Mouse (Mus musculus): ENCODE data around the gene Gtsf1. TPM values are rescaled to one million over a fixed set of nuclear protein-coding genes. Genes with fewer than 3 reads are reported as not detected.
A peak's percentile ranks its signal among the peaks of the same experiment; 100 is the strongest.

Gtsf1 gene
- polyA plus RNA-seq, 1 experiment from 2014 or later = not detected

GRCm38 (mm10) chr15:103362333-103362732, 67.9 kb downstream of the Gtsf1 start:
- WGBS = 88% methylated on average over 6 of the region's 7 CpGs
- H3K9ac ChIP-seq (replicated peaks) = no peak overlapping the region
- peaks cover 3% of the 10 kb centered on the region; the same call in 1 of the 2 replicates for H3K27me3 ChIP-seq
- H3K27ac ChIP-seq = no peak overlapping the region
- no peak overlapping the region for H3K4me2 ChIP-seq (replicated peaks)
- no peaks in the 10 kb centered on the region for H3K9me3 ChIP-seq
- no peaks in the 10 kb centered on the region for H3K36me3 ChIP-seq
- ATAC-seq = no peak
- peaks cover 23% of the 10 kb centered on the region for H3K4me1 ChIP-seq (replicated peaks)
- H3K4me3 ChIP-seq (replicated peaks) = no peak overlapping the region

- Histone ChIP-seq H3K27ac (no peak overlapping the region), H3K4me3 (replicated peaks) (no peak overlapping the region), H3K4me2 (replicated peaks) (no peak overlapping the region), H3K36me3 (no peaks in the 10 kb centered on the region), H3K4me1 (replicated peaks) (peaks cover 14% of the 10 kb centered on the region), H3K9ac (replicated peaks) (no peak overlapping the region), H3K27me3 (peaks cover 3% of the 10 kb centered on the region; the same call in 1 of the 2 replicates), H3K9me3 (no peaks in the 10 kb centered on the region)
- no peak for ATAC-seq
- WGBS = 83% methylated on average over 1 of the region's 1 CpGs
These were observed 69.0 kb downstream of the Gtsf1 start for GRCm38 (mm10) chr15:103361269-103361668.

- H3K27ac ChIP-seq = no peak overlapping the region
- peaks cover 2% of the 10 kb centered on the region; the same call in 1 of the 2 replicates for H3K4me1 ChIP-seq (replicated peaks)
- WGBS = 95% methylated on average over 5 of the region's 5 CpGs
- no peak overlapping the region for H3K4me3 ChIP-seq (replicated peaks)
- no peak for ATAC-seq
- H3K4me2 ChIP-seq (replicated peaks) = no peak overlapping the region
- no peaks in the 10 kb centered on the region for H3K36me3 ChIP-seq
- H3K9ac ChIP-seq (replicated peaks) = no peak overlapping the region
- H3K9me3 ChIP-seq = no peaks in the 10 kb centered on the region
- H3K27me3 ChIP-seq = no peaks in the 10 kb centered on the region
These were observed 70.2 kb downstream of the Gtsf1 start for GRCm38 (mm10) chr15:103359869-103360602.

GRCm38 (mm10) chr15:103359122-103359510, 71.2 kb downstream of the Gtsf1 start:
- ATAC-seq = no peak
- 85% methylated on average over 1 of the region's 1 CpGs for WGBS
- no peak overlapping the region for H3K27ac ChIP-seq
- no peak overlapping the region for H3K9ac ChIP-seq (replicated peaks)
- no peak overlapping the region for H3K4me2 ChIP-seq (replicated peaks)
- no peaks in the 10 kb centered on the region for H3K4me1 ChIP-seq (replicated peaks)
- H3K9me3 ChIP-seq = no peaks in the 10 kb centered on the region
- no peak overlapping the region for H3K4me3 ChIP-seq (replicated peaks)
- no peaks in the 10 kb centered on the region for H3K36me3 ChIP-seq
- no peaks in the 10 kb centered on the region for H3K27me3 ChIP-seq

GRCm38 (mm10) chr15:103358278-103359121, 71.8 kb downstream of the Gtsf1 start:
- Histone ChIP-seq H3K27me3 (no peaks in the 10 kb centered on the region), H3K9me3 (no peaks in the 10 kb centered on the region), H3K4me1 (replicated peaks) (no peaks in the 10 kb centered on the region), H3K4me2 (replicated peaks) (no peak overlapping the region), H3K36me3 (no peaks in the 10 kb centered on the region), H3K4me3 (replicated peaks) (no peak overlapping the region), H3K9ac (replicated peaks) (no peak overlapping the region), H3K27ac (no peak overlapping the region)
- WGBS = 46% methylated on average over 4 of the region's 4 CpGs
- peak; percentile 53; the same call in 1 of the 2 replicates for ATAC-seq

- no peaks in the 10 kb centered on the region for H3K36me3 ChIP-seq
- ATAC-seq = no peak
- 90% methylated on average over 4 of the region's 4 CpGs for WGBS
These were observed 72.5 kb downstream of the Gtsf1 start for GRCm38 (mm10) chr15:103357817-103358216.

DNA sequence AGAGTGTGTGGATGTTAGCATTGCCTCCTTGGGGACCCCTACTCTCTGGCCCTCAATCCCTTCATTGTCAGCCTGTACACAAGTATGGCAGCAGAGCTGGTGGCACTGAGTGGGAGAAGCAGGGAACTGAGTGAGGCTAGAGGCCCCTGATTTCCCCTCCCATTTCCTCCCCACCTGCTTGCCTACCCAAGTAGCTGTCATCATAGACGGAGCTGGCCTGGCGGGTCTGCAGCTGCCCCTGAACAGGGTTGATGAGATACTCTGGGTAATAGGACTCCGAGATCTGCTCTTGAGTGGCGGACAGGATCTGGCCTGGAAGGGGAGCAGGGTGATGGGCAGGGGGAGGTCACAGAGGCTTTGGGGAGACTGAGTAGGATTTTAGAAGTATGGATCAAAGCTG, 74.1 kb downstream of the Gtsf1 start:
- Histone ChIP-seq H3K27ac (no peak overlapping the region), H3K27me3 (no peaks in the 10 kb centered on the region), H3K4me1 (replicated peaks) (no peaks in the 10 kb centered on the region), H3K9ac (replicated peaks) (no peak overlapping the region), H3K9me3 (no peaks in the 10 kb centered on the region), H3K4me3 (replicated peaks) (no peak overlapping the region), H3K4me2 (replicated peaks) (no peak overlapping the region), H3K36me3 (no peaks in the 10 kb centered on the region)
- 86% methylated on average over 4 of the region's 4 CpGs for WGBS
- ATAC-seq = no peak

More at GRCm38 (mm10) chr15:103357817-103358216, 72.5 kb downstream of the Gtsf1 start:
- Histone ChIP-seq H3K27me3 (no peaks in the 10 kb centered on the region), H3K9ac (replicated peaks) (no peak overlapping the region), H3K4me3 (replicated peaks) (no peak overlapping the region), H3K9me3 (no peaks in the 10 kb centered on the region), H3K27ac (no peak overlapping the region), H3K4me2 (replicated peaks) (no peak overlapping the region), H3K4me1 (replicated peaks) (no peaks in the 10 kb centered on the region)

DNA sequence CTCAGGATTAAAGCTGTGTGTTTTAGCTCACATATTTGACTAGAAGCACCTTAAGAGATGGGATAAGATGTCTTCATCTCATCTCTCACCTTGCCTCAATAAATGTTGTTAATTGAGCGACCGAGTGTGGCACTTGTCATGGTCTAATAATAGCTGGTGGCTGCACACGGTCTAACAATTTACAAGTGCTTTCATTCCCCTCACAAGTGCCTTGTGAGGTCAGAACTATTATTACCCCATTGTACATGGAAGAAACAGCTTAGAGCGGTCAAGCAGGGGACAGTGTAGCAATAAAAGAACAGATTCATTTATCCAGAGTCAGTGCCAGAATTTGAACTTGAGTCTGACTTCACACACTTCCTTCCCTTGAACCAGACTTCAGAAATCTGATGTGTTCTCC, 74.8 kb downstream of the Gtsf1 start:
- H3K4me1 ChIP-seq (replicated peaks) = no peaks in the 10 kb centered on the region
- H3K4me2 ChIP-seq (replicated peaks) = no peak overlapping the region
- no peak overlapping the region for H3K9ac ChIP-seq (replicated peaks)
- no peak overlapping the region for H3K27ac ChIP-seq
- no peak overlapping the region for H3K4me3 ChIP-seq (replicated peaks)
- H3K9me3 ChIP-seq = no peaks in the 10 kb centered on the region
- H3K36me3 ChIP-seq = no peaks in the 10 kb centered on the region
- WGBS = 89% methylated on average over 4 of the region's 4 CpGs
- ATAC-seq = no peak
- H3K27me3 ChIP-seq = no peaks in the 10 kb centered on the region

DNA sequence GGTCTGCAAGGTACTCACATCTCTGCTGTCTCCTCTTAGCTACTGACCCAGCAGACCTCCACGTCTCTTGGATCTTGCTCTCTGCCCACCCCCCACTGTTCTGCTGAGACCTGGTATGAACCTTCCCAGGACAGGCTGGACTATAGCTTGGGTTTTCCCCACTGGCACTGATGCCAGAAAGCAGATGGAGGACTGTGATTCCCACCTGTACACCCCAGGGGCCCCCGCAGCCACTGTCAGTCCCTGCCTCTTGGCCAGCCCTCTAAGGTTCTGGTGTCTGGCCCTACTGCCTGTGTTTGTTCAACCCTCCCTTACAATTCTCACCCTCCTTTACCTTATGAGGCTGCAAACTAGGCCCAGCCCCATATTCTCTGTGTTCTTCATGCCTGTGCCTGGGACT, 75.6 kb downstream of the Gtsf1 start:
- Histone ChIP-seq H3K4me3 (replicated peaks) (no peak overlapping the region), H3K27me3 (no peaks in the 10 kb centered on the region), H3K4me1 (replicated peaks) (no peaks in the 10 kb centered on the region), H3K27ac (no peak overlapping the region), H3K9me3 (no peaks in the 10 kb centered on the region), H3K9ac (replicated peaks) (no peak overlapping the region), H3K4me2 (replicated peaks) (no peak overlapping the region), H3K36me3 (no peaks in the 10 kb centered on the region)
- no peak for ATAC-seq
- WGBS = 85% methylated on average over 2 of the region's 2 CpGs

- no peaks in the 10 kb centered on the region for H3K27me3 ChIP-seq
- no peaks in the 10 kb centered on the region for H3K4me1 ChIP-seq (replicated peaks)
- ATAC-seq = no peak
- H3K9ac ChIP-seq (replicated peaks) = no peak overlapping the region
- WGBS = 94% methylated on average over 11 of the region's 11 CpGs
- H3K4me3 ChIP-seq (replicated peaks) = no peak overlapping the region
- H3K9me3 ChIP-seq = no peaks in the 10 kb centered on the region
- no peak overlapping the region for H3K4me2 ChIP-seq (replicated peaks)
- no peak overlapping the region for H3K27ac ChIP-seq
- H3K36me3 ChIP-seq = no peaks in the 10 kb centered on the region
These were observed 76.6 kb downstream of the Gtsf1 start for GRCm38 (mm10) chr15:103353511-103354256.

- Histone ChIP-seq H3K9me3 (no peaks in the 10 kb centered on the region), H3K9ac (replicated peaks) (no peak overlapping the region), H3K4me2 (replicated peaks) (no peak overlapping the region), H3K4me1 (replicated peaks) (no peaks in the 10 kb centered on the region), H3K27me3 (no peaks in the 10 kb centered on the region), H3K27ac (no peak overlapping the region), H3K4me3 (replicated peaks) (no peak overlapping the region), H3K36me3 (no peaks in the 10 kb centered on the region)
- WGBS = 45% methylated on average over 4 of the region's 4 CpGs
- 0 out of 2 replicates have a peak, but pooled peaks have one; percentile 28 for ATAC-seq
These were observed 77.4 kb downstream of the Gtsf1 start for GRCm38 (mm10) chr15:103352856-103353255.

Measured in midbrain, embryonic 13.5 days (tissue).